Mouse (Mus musculus) embryonic fibroblast, embryonic 13.5 days (primary cell): ENCODE results near the gene Rps6ka4.

Source experiments
- CTCF ChIP-seq: IDR thresholded peaks from 2 replicates; pipeline ENCODE4 v1.5.1; 2011; ENCODE audit warnings: mild to moderate bottlenecking, control low read depth, low read length, moderate library complexity, borderline replicate concordance; ENCODE audit not compliant: insufficient read depth
- POLR2A ChIP-seq: IDR thresholded peaks from 2 replicates; pipeline ENCODE4 v1.6.1; 2011; ENCODE audit warnings: low read depth, mild to moderate bottlenecking, control low read depth, low read length, moderate library complexity

DNA sequence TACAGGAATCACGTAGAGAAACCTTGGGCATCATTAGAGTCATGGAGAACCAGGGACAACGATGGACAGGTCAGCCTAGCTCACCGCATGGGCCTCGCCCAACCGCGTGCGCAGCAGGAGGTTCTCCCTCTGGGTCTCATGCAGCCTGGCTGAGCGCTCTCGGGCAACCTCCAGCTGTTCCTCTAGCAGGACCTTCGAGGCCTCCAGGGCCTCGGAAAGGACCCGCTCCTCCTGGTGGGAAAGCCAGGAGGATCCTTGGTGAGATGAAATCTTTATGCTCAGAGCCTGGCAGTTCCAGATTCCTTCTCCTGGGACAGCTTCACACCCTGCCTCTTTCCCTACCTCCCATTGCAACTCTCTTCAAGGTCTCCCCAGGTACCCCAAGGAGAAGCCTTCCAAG is 14.2 kb upstream of the Rps6ka4 start:
- TF ChIP-seq CTCF (no peak), POLR2A (no peak)
